Mouse (Mus musculus) stomach, embryonic 16.5 days (tissue): ENCODE measurements at regions not wholly inside any gene's neighbourhood (a gene's known extent, or its start where the extent isn't known, plus 50 kb on each side); places are given as distances from the start of the nearest gene placed in this dataset.

Experiments
- ATAC-seq: fragments of 200-750 bp; cut with Nextera tagmentation; 2 replicates; pipeline ENCODE4 v1.8.0; 2017; ENCODE audit warnings: moderate number of reproducible peaks, moderate TSS enrichment; ENCODE audit not compliant: insufficient read depth, low FRiP score
- H3K27ac ChIP-seq: fragments of 300-500 bp; sonication (generic); 2 replicates; pipeline ENCODE4 v1.5.1; 2014; ENCODE audit warnings: low read length
- H3K27me3 ChIP-seq: fragments of 300-500 bp; sonication (generic); 2 replicates; pipeline ENCODE4 v1.6.1; 2014; ENCODE audit warnings: low read length, control low read depth, mixed read lengths; ENCODE audit not compliant: control insufficient read depth, insufficient read depth
- H3K36me3 ChIP-seq: fragments of 300-500 bp; sonication (generic); 2 replicates; pipeline ENCODE4 v1.6.1; 2014; ENCODE audit warnings: low read length; ENCODE audit not compliant: control insufficient read depth, insufficient read depth
- H3K4me1 ChIP-seq: fragments of 300-500 bp; sonication (generic); 2 replicates; pipeline ENCODE4 v1.6.1; 2014; ENCODE audit warnings: low read length, control low read depth, mixed read lengths; ENCODE audit not compliant: control insufficient read depth, insufficient read depth
- H3K4me2 ChIP-seq: fragments of 300-500 bp; sonication (generic); 2 replicates; pipeline ENCODE4 v1.6.1; 2014; ENCODE audit warnings: low read depth, low read length, mixed read lengths
- H3K4me3 ChIP-seq: fragments of 300-500 bp; sonication (generic); replicated peaks from 2 replicates; pipeline ENCODE4 v1.5.1; 2014; ENCODE audit warnings: mild to moderate bottlenecking, low read length
- H3K9ac ChIP-seq: fragments of 300-500 bp; sonication (generic); 2 replicates; pipeline ENCODE4 v1.6.1; 2014; ENCODE audit warnings: low read length
- H3K9me3 ChIP-seq: fragments of 300-500 bp; sonication (generic); replicated peaks from 2 replicates; pipeline ENCODE4 v1.6.1; 2016; ENCODE audit warnings: low read length, control low read depth; ENCODE audit not compliant: control insufficient read depth
- WGBS: fragments of 180-500 bp; shearing (Covaris S2); extraction: QIAGEN DNeasy Blood & Tissue Kit; methylation state at CpG from one replicate; pipeline ENCODE4 v1.1.7; 2014; 5-methylcytosine and 5-hydroxymethylcytosine counted together

DNA sequence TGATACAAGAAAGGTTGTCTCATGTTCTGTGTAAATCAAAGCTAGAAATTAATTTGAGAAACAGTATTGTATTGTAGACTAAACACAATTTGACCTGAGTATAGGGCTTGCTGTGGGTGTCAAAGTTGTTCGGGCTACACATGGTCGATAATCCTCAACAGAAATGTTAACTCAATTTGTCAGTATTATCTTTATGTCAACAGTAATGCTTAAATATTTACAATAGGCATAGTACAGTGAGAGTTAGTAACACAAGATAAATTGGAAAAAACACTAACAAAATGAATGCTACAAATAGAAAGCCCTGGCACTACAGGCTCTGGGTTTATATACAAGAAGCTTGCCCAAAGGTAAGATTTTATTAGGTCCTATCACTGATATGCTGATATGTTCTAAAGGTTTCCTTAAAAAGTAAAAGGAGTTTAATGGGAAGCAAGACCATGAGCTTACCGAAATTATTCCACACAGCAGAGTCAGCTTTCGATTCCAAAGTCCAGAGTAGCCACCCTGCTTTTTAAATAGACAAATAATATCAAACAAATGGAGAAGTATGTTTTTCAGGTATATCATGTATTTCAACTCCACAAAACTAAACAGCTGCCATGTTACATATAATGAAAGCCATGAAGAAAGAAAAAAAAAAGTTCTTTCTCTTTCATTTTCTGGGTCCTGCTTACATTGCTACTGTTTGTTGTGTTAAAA, 277.4 kb upstream of the Paip1 start:
- no peaks in the 10 kb centered on the region for H3K4me1 ChIP-seq
- H3K4me2 ChIP-seq = peak overlapping the region; percentile 38
- 23% methylated on average over 4 of the region's 4 CpGs for WGBS
- H3K36me3 ChIP-seq = no peaks in the 10 kb centered on the region
- H3K9me3 ChIP-seq = no peaks in the 10 kb centered on the region
- peak; percentile 80 for ATAC-seq
- H3K9ac ChIP-seq = no peak overlapping the region
- H3K4me3 ChIP-seq = no peak overlapping the region
- no peaks in the 10 kb centered on the region for H3K27me3 ChIP-seq
- no peak overlapping the region for H3K27ac ChIP-seq

DNA sequence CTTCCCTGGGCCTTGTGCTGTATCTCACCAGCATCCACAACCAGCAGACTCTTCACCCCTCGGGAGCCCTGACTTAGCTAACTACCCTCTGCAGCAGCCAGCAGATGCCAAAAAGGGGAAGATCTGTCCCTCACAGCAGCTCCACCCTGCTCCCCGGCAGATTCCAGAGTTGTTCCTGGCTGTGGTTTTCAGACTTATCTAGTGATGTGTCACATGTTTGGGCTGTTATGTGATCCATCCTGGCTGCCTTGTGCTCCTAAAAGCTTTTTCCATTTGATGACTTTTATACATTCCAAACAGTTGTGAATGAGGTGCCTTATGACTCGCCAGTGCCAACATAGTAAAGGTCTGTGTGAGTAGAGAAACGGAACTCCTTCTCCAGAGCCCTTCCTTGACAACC, 250.6 kb upstream of the Paip1 start:
- Histone ChIP-seq H3K4me3 (no peak overlapping the region), H3K4me2 (no peak overlapping the region), H3K36me3 (no peaks in the 10 kb centered on the region), H3K27me3 (no peaks in the 10 kb centered on the region), H3K9ac (no peak overlapping the region), H3K9me3 (no peaks in the 10 kb centered on the region), H3K4me1 (no peaks in the 10 kb centered on the region), H3K27ac (no peak overlapping the region)
- ATAC-seq = no peak
- WGBS = 40% methylated on average over 4 of the region's 4 CpGs

DNA sequence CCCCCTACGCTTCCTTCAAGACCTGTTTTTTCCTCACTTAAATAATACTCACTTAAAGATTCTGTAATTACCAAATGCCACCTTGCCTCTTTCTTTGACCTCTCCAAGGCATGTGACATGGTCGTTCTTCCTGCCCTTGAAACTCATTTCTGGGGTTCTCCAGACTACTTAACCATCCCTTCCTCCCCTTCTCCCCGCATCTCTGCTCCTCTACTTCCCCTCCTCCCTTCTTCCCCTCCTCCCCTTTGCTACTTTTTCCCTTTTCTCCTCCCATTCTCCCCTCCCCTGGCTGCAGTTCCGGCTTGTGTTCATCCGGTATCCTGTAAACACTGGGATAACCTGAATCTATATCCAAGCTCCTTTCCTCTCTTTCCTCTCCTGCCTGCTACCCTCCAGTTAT, 250.2 kb upstream of the Paip1 start:
- H3K4me1 ChIP-seq = no peaks in the 10 kb centered on the region
- H3K27ac ChIP-seq = no peak overlapping the region
- H3K27me3 ChIP-seq = no peaks in the 10 kb centered on the region
- no peaks in the 10 kb centered on the region for H3K36me3 ChIP-seq
- no peak overlapping the region for H3K4me3 ChIP-seq
- H3K4me2 ChIP-seq = no peak overlapping the region
- 70% methylated on average over 5 of the region's 5 CpGs for WGBS
- no peaks in the 10 kb centered on the region for H3K9me3 ChIP-seq
- no peak for ATAC-seq
- no peak overlapping the region for H3K9ac ChIP-seq

DNA sequence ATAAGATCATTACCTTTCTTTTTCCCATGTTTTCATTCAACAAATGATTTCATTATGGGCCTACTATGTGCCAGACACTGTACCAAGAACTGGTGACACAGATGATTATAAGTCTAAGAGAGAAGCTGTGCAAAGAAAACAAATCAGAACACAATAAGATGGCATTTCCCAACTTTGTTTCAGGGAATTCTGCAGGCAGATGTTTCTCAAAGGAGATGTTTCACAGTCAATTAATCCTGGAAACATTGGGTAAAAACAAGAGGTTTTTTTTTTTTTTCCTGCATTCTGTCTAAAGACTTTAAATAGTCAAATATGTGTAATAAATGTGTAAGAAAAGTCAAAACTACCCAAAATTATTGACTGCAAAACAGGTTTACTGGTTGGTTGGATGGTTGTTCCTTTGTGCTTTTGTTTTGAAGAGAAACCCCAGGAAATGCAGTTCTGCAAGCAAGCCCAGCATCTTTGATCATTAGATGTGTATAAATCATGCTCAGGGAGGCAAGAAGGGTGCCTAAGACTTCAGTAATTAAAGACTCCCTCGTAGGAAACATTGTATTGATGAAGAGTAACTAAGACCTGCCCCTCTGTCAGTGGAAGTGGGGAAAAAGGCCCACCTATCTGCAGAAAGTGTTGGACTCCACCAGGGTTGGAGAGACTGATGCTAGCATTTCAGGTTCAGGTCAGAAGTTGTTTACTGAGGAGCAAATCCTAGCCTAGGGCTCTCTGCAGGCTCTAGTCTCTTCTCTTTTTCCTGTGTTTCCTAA, 249.1 kb upstream of the Paip1 start:
- H3K9ac ChIP-seq = no peak overlapping the region
- H3K27me3 ChIP-seq = no peaks in the 10 kb centered on the region
- no peak overlapping the region for H3K4me3 ChIP-seq
- ATAC-seq = no peak
- H3K4me1 ChIP-seq = no peaks in the 10 kb centered on the region
- H3K9me3 ChIP-seq = no peaks in the 10 kb centered on the region
- WGBS = 28% methylated on average over 1 of the region's 1 CpGs
- no peaks in the 10 kb centered on the region for H3K36me3 ChIP-seq
- no peak overlapping the region for H3K27ac ChIP-seq
- H3K4me2 ChIP-seq = no peak overlapping the region

DNA sequence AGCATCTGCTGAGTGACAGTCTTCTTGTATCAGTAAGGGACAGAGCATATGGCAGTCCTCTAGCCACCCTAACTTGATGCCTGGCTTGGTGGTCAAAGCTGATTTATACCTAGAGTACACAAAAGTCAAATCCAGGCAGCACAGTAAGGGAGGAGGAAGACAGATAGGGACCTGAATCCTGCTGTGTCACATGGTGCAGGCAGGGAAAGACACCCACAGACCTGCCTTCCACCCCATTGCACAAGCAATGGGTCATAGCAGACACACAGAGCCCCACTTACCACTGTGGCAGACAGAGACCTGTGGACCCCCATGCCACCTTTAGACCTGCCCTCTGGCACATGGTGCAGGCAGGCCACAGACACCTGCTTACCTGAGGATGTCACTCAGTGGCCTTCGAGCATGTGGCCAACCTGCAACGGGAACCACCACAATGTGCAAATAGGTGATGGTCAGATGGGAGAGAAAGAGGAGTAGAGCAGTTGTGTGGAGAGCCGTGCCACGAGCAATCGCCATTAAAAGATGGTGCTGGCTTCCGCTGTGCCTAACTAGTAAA, 244.0 kb upstream of the Paip1 start:
- 94% methylated on average over 6 of the region's 6 CpGs for WGBS
- no peak for ATAC-seq

DNA sequence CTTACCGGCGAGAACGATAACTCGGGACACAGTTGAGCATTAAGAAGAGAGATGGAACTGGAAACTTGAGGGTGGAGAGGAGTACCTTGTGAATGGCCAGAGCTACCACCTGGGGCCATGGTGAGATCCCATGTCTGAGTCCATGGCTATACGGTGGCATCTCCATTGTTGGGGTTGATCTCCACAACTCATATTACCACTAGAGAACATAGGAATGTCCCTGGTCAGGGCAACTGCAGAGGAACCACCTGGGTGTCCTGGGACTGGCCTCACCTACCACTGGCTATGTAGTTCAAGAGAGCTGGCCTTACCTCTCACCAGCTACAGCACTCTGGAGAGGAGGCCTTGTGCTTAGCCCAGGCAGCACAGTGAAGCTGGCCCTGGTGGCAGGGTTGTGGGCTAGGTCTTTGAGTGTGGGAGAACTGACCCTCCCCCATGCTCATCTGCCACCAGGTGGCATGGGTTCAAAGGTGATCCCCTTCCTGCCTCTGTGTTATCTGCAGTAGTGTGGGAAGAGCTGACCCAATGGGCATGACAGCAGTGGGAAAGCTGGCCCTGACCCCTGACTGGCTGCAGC, 242.7 kb upstream of the Paip1 start:
- H3K4me1 ChIP-seq = no peaks in the 10 kb centered on the region
- no peak for ATAC-seq
- 95% methylated on average over 5 of the region's 5 CpGs for WGBS
- H3K4me3 ChIP-seq = no peak overlapping the region
- H3K27me3 ChIP-seq = no peaks in the 10 kb centered on the region
- H3K9ac ChIP-seq = no peak overlapping the region
- H3K27ac ChIP-seq = no peak overlapping the region
- no peaks in the 10 kb centered on the region for H3K9me3 ChIP-seq
- H3K4me2 ChIP-seq = no peak overlapping the region
- no peaks in the 10 kb centered on the region for H3K36me3 ChIP-seq

More for the DNA sequence above, 244.0 kb upstream of the Paip1 start:
- Histone ChIP-seq H3K36me3 (no peaks in the 10 kb centered on the region), H3K4me1 (no peaks in the 10 kb centered on the region), H3K27me3 (no peaks in the 10 kb centered on the region), H3K4me2 (no peak overlapping the region), H3K9ac (no peak overlapping the region), H3K4me3 (no peak overlapping the region), H3K9me3 (no peaks in the 10 kb centered on the region), H3K27ac (no peak overlapping the region)

DNA sequence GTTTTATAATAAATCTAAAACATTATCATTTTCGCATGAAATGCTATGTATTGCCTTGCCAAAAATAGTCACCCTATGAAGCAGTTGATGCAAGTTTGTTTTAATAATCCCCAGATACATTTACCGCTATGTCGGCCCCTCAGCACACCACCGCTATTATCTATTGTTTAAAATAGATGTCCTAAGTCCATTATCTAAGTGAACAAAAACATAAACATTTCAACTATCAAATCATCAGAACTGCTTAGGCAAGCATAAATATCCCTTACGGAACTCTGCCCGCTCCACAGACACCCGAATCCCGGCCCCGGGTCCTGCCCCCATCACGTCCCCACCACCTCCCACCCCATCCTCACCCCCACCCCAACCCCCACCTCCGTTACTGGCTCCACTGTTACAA, 196.8 kb upstream of the Paip1 start:
- Histone ChIP-seq H3K36me3 (no peaks in the 10 kb centered on the region), H3K9ac (no peak overlapping the region), H3K4me2 (no peak overlapping the region), H3K27ac (no peak overlapping the region), H3K9me3 (no peaks in the 10 kb centered on the region), H3K4me1 (no peaks in the 10 kb centered on the region), H3K27me3 (no peaks in the 10 kb centered on the region), H3K4me3 (no peak overlapping the region)
- WGBS = 52% methylated on average over 11 of the region's 11 CpGs
- ATAC-seq = no peak

DNA sequence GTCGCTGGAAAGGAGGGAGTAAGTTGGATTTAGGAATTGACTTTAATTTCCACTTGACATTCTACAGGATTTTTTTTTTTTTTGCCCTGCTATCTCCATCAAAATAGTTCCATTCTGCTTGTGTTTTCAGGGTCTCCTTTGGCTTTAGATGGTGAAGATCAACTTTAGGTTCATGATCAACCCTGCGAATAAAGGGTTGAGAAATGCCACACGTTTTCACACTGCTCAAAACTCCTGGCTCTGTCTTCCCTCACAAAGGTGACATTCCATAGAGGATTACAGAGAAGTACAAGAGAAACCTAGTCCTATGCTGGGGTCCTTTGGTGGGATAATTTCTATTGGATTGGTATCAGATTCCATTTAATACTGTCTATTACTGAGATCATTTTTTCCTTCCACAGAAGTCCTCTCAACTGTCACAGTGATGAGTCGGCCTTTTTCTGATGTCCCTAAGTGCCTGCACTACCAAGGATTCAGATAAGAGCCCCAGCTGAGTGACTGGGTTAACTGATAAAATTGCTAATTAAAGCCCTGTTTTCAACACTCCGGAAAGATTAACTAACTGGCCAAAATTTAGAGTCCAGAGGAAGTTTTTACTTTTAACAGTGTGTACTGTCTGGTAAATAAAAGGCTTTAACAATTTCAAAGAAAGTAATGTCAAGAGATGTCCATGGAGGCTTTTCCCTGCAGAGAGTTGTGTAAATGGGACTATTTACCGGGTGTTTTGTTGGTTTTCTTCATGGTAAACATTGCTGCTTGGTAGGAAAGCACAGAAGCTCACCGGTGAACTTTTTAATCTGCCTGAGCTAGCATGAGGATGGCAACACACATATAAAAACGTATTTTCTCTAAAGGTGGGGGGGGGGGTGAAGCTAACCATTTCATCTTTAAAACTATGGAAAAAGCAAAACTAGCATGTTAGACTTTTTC, 196.0 kb upstream of the Paip1 start:
- Histone ChIP-seq H3K27ac (no peak overlapping the region), H3K4me3 (no peak overlapping the region), H3K4me1 (no peaks in the 10 kb centered on the region), H3K27me3 (no peaks in the 10 kb centered on the region), H3K4me2 (no peak overlapping the region), H3K9ac (no peak overlapping the region), H3K9me3 (no peaks in the 10 kb centered on the region), H3K36me3 (no peaks in the 10 kb centered on the region)
- 44% methylated on average over 8 of the region's 8 CpGs for WGBS
- no peak for ATAC-seq
